Comparison of ENCODE assay signal across 8 mouse cellular contexts in genomic region chr11:4118081-4118921, GRCm38 (mm10). TPM values are rescaled to one million over a fixed set of nuclear protein-coding genes. Genes with fewer than 3 reads are reported as not detected.
DNase-seq lines count a peak whose midpoint lies in the region; ATAC-seq and TF ChIP-seq lines count a peak whose summit lies in the region.

No protein-coding gene starts in this region.

- H3K4me2 ChIP-seq in heart, embryonic 14.5 days (ENCODE audit: low read length), result peak overlapping the region; percentile 73
- peak overlapping the region; percentile 93 for H3K4me2 ChIP-seq in kidney, embryonic 16.5 days (replicated peaks; ENCODE audit: low read depth, low read length)
- H3K4me2 ChIP-seq in liver, embryonic 13.5 days, result peak overlapping the region; percentile 74
- peak overlapping the region; percentile 95 for H3K4me2 ChIP-seq in neural tube, embryonic 12.5 days (replicated peaks)

- WGBS in heart, embryonic 14.5 days, result 3% methylated on average over 41 of the region's 41 CpGs
- under 1% methylated on average over 41 of the region's 41 CpGs for WGBS in kidney, embryonic 16.5 days
- WGBS in liver, embryonic 13.5 days (ENCODE audit: insufficient replicate concordance), result 4% methylated on average over 41 of the region's 41 CpGs
- 2% methylated on average over 41 of the region's 41 CpGs for WGBS in neural tube, embryonic 12.5 days

- peak overlapping the region; percentile 66 for H3K4me3 ChIP-seq in ES-Bruce4 (ENCODE audit: low read depth, low read length)
- peak overlapping the region; percentile 39 to 43 for H3K4me3 ChIP-seq in heart, embryonic 14.5 days (ENCODE audit: control insufficient read depth in 1 of 2, insufficient read depth in 1 of 2, low read depth in 1 of 2, low read length in 2 of 2)
- H3K4me3 ChIP-seq in kidney, embryonic 16.5 days (ENCODE audit: low read length), result peak overlapping the region; percentile 54
- peak overlapping the region; percentile 63 for H3K4me3 ChIP-seq in liver, embryonic 13.5 days (replicated peaks)
- H3K4me3 ChIP-seq in neural tube, embryonic 12.5 days, result peak overlapping the region; percentile 59
- peak overlapping the region; percentile 63 for H3K4me3 ChIP-seq in testis, adult 2 months (ENCODE audit: control insufficient read depth, low read depth, low read length)

- no peaks in the 10 kb centered on the region for H3K9me3 ChIP-seq in ES-Bruce4 (replicated peaks; ENCODE audit: control insufficient read depth, insufficient read depth, low read length, poor library complexity, severe bottlenecking)
- no peaks in the 10 kb centered on the region for H3K9me3 ChIP-seq in heart, embryonic 14.5 days (ENCODE audit: control insufficient read depth, low read length)
- H3K9me3 ChIP-seq in kidney, embryonic 16.5 days (ENCODE audit: low read length), result no peaks in the 10 kb centered on the region
- H3K9me3 ChIP-seq in liver, embryonic 13.5 days (replicated peaks), result no peaks in the 10 kb centered on the region
- H3K9me3 ChIP-seq in neural tube, embryonic 12.5 days, result no peaks in the 10 kb centered on the region

- H3K27me3 ChIP-seq in ES-Bruce4 (ENCODE audit: control insufficient read depth, insufficient read depth, low read length, poor library complexity, severe bottlenecking), result no peaks in the 10 kb centered on the region
- H3K27me3 ChIP-seq in heart, embryonic 14.5 days (ENCODE audit: control insufficient read depth, insufficient read depth, low read length), result peaks cover 19% of the 10 kb centered on the region; the same call in 1 of the 2 replicates
- peaks cover 9% of the 10 kb centered on the region; the same call in 1 of the 2 replicates for H3K27me3 ChIP-seq in kidney, embryonic 16.5 days (ENCODE audit: insufficient read depth, low read length)
- H3K27me3 ChIP-seq in liver, embryonic 13.5 days, result peaks cover 55% of the 10 kb centered on the region
- peaks cover 16% of the 10 kb centered on the region for H3K27me3 ChIP-seq in neural tube, embryonic 12.5 days (replicated peaks)
- no peaks in the 10 kb centered on the region for H3K27me3 ChIP-seq in testis, adult 2 months (ENCODE audit: control insufficient read depth, insufficient read depth, low read length)

- DNase-seq in brain, embryonic 14.5 days (ENCODE audit: low read depth), result peak; percentile 81
- DNase-seq in liver, embryonic 13.5 days, result peak; percentile 35

- no peaks in the 10 kb centered on the region for H3K36me3 ChIP-seq in ES-Bruce4 (ENCODE audit: control insufficient read depth, insufficient read depth, low read length, poor library complexity, severe bottlenecking)
- H3K36me3 ChIP-seq in heart, embryonic 14.5 days (ENCODE audit: control insufficient read depth, insufficient read depth, low read length), result no peaks in the 10 kb centered on the region
- H3K36me3 ChIP-seq in kidney, embryonic 16.5 days (ENCODE audit: insufficient read depth, low read length), result no peaks in the 10 kb centered on the region
- H3K36me3 ChIP-seq in liver, embryonic 13.5 days, result no peaks in the 10 kb centered on the region
- no peaks in the 10 kb centered on the region for H3K36me3 ChIP-seq in neural tube, embryonic 12.5 days
- H3K36me3 ChIP-seq in testis, adult 2 months (ENCODE audit: control insufficient read depth, insufficient read depth, low read length), result no peaks in the 10 kb centered on the region

- no peak for TF ChIP-seq POLR2A in ES-Bruce4 (IDR thresholded peaks at IDR 0.05; ENCODE audit: insufficient read depth, low read length)
- peak; percentile 22; the same call in 1 of the 2 replicates for TF ChIP-seq POLR2A in brain, embryonic 14.5 days (IDR thresholded peaks at IDR 0.05; ENCODE audit: borderline replicate concordance, extremely low read depth, insufficient read depth, insufficient read length, poor library complexity, severe bottlenecking)
- TF ChIP-seq POLR2A in testis, adult 2 months (IDR thresholded peaks at IDR 0.05; ENCODE audit: control insufficient read depth, low read depth, low read length), result no peak

- H3K4me1 ChIP-seq in ES-Bruce4 (ENCODE audit: control insufficient read depth, insufficient read depth, low read length), result no peaks in the 10 kb centered on the region
- H3K4me1 ChIP-seq in heart, embryonic 14.5 days (ENCODE audit: control insufficient read depth in 2 of 2, insufficient read depth in 2 of 2, low read length in 2 of 2), result peaks cover 21 to 35% of the 10 kb centered on the region in 2 experiments
- peaks cover 9% of the 10 kb centered on the region; the same call in 1 of the 2 replicates for H3K4me1 ChIP-seq in kidney, embryonic 16.5 days (ENCODE audit: insufficient read depth, low read length)
- peaks cover 68% of the 10 kb centered on the region for H3K4me1 ChIP-seq in liver, embryonic 13.5 days (replicated peaks)
- H3K4me1 ChIP-seq in neural tube, embryonic 12.5 days, result peaks cover 17% of the 10 kb centered on the region
- H3K4me1 ChIP-seq in testis, adult 2 months (ENCODE audit: control insufficient read depth, insufficient read depth, low read length), result no peaks in the 10 kb centered on the region

- peak; percentile 68 for ATAC-seq in erythroid progenitor cell, adult 5-6 weeks (replicated peaks; ENCODE audit: low FRiP score, poor library complexity, severe bottlenecking)
- ATAC-seq in heart, embryonic 14.5 days (ENCODE audit: insufficient number of reproducible peaks, insufficient read depth, low FRiP score, low read depth), result peak; percentile 14
- ATAC-seq in kidney, embryonic 16.5 days (ENCODE audit: low FRiP score, low TSS enrichment), result peak; percentile 63
- ATAC-seq in liver, embryonic 13.5 days (ENCODE audit: low read depth), result peak; percentile 47
- peak; percentile 68 for ATAC-seq in neural tube, embryonic 12.5 days (ENCODE audit: low FRiP score, low read depth)

- peak overlapping the region; percentile 58 for H3K9ac ChIP-seq in ES-Bruce4 (ENCODE audit: low read depth, poor library complexity, severe bottlenecking)
- peak overlapping the region; percentile 58 for H3K9ac ChIP-seq in heart, embryonic 14.5 days (ENCODE audit: low read length)
- peak overlapping the region; percentile 61 for H3K9ac ChIP-seq in kidney, embryonic 16.5 days (replicated peaks; ENCODE audit: low read length)
- H3K9ac ChIP-seq in liver, embryonic 13.5 days, result peak overlapping the region; percentile 67
- peak overlapping the region; percentile 72 for H3K9ac ChIP-seq in neural tube, embryonic 12.5 days

- TF ChIP-seq CTCF in ES-Bruce4 (IDR thresholded peaks at IDR 0.05; ENCODE audit: low read depth, low read length), result no peak
- TF ChIP-seq CTCF in brain, embryonic 14.5 days (IDR thresholded peaks at IDR 0.05; ENCODE audit: borderline replicate concordance, extremely low read depth, insufficient read depth, insufficient read length), result no peak
- TF ChIP-seq CTCF in testis, adult 2 months (IDR thresholded peaks at IDR 0.05; ENCODE audit: control insufficient read depth, insufficient read depth, insufficient replicate concordance, low read depth, low read length), result no peak

- no peak for TF ChIP-seq EP300 in ES-Bruce4 (IDR thresholded peaks at IDR 0.05; ENCODE audit: insufficient read depth, low read depth, low read length)

- no peak overlapping the region for H3K27ac ChIP-seq in ES-Bruce4 (ENCODE audit: insufficient read depth, low read length)
- no peak overlapping the region for H3K27ac ChIP-seq in heart, embryonic 14.5 days (replicated peaks in 1 of 2; ENCODE audit: control insufficient read depth in 1 of 2, insufficient read depth in 1 of 2, low read depth in 2 of 2, low read length in 2 of 2)
- H3K27ac ChIP-seq in kidney, embryonic 16.5 days (ENCODE audit: low read length), result no peak overlapping the region
- H3K27ac ChIP-seq in liver, embryonic 13.5 days, result peak overlapping the region; percentile 40; the same call in 1 of the 2 replicates
- H3K27ac ChIP-seq in neural tube, embryonic 12.5 days, result no peak overlapping the region
- no peak overlapping the region for H3K27ac ChIP-seq in testis, adult 2 months (ENCODE audit: control insufficient read depth, insufficient read depth, low read depth, low read length)

RNA-seq across cellular contexts. Expression of gene Sec14l2, which starts 4.9 kb away (rescaled TPM):
- polyA plus RNA-seq in ES-Bruce4 (2011; ENCODE audit: insufficient read depth, insufficient read length, low read depth, missing spikeins), result 4.2 and 5.4 TPM in 2 replicates
- polyA plus RNA-seq in brain, embryonic 14.5 days (2012; rRNA removed), result 4.1 and 5.9 TPM in 2 replicates
- 13.0 and 17.6 TPM in 2 replicates for total RNA-seq in erythroid progenitor cell, adult 5-6 weeks (2015; ENCODE audit: low replicate concordance)
- 41.5 and 46.1 TPM in 2 replicates for total RNA-seq in erythroid progenitor cell, adult 5-6 weeks (2017; ENCODE audit: low replicate concordance)
- 0.58 TPM in 2 replicates for polyA plus RNA-seq in heart, embryonic 14.5 days (2014; fragmentation: Nextera tagmentation; extraction: Ambion mirVana)
- 1.5 and 2.1 TPM in 2 replicates for polyA plus RNA-seq in kidney, embryonic 16.5 days (2015; fragmentation: Nextera tagmentation; extraction: Ambion mirVana)
- polyA plus RNA-seq in liver, embryonic 13.5 days (2015; fragmentation: Nextera tagmentation; extraction: Ambion mirVana), result 5.8 and 7.0 TPM in 2 replicates
- 2.3 and 3.1 TPM in 2 replicates for polyA plus RNA-seq in neural tube, embryonic 12.5 days (2016; fragmentation: Nextera tagmentation; extraction: Ambion mirVana)
- 2.2 and 4.8 TPM in 2 replicates for polyA plus RNA-seq in testis, adult 2 months (2012; rRNA removed)

RNA-seq across cellular contexts. Expression of gene Rnf215, which starts 16.7 kb away (rescaled TPM):
- polyA plus RNA-seq in ES-Bruce4 (2011; ENCODE audit: insufficient read depth, insufficient read length, low read depth, missing spikeins), result 8.0 and 8.9 TPM in 2 replicates
- 60.4 and 66.1 TPM in 2 replicates for polyA plus RNA-seq in brain, embryonic 14.5 days (2012; rRNA removed)
- 2.9 and 6.3 TPM in 2 replicates for total RNA-seq in erythroid progenitor cell, adult 5-6 weeks (2015; ENCODE audit: low replicate concordance)
- 15.9 and 34.0 TPM in 2 replicates for total RNA-seq in erythroid progenitor cell, adult 5-6 weeks (2017; ENCODE audit: low replicate concordance)
- 20.6 and 21.2 TPM in 2 replicates for polyA plus RNA-seq in heart, embryonic 14.5 days (2014; fragmentation: Nextera tagmentation; extraction: Ambion mirVana)
- 28.9 and 30.0 TPM in 2 replicates for polyA plus RNA-seq in kidney, embryonic 16.5 days (2015; fragmentation: Nextera tagmentation; extraction: Ambion mirVana)
- 5.6 and 6.1 TPM in 2 replicates for polyA plus RNA-seq in liver, embryonic 13.5 days (2015; fragmentation: Nextera tagmentation; extraction: Ambion mirVana)
- polyA plus RNA-seq in neural tube, embryonic 12.5 days (2016; fragmentation: Nextera tagmentation; extraction: Ambion mirVana), result 40.0 and 41.2 TPM in 2 replicates
- 4.2 and 4.5 TPM in 2 replicates for polyA plus RNA-seq in testis, adult 2 months (2012; rRNA removed)

RNA-seq across cellular contexts. Expression of gene Mtfp1, which starts 23.1 kb away (rescaled TPM):
- polyA plus RNA-seq in ES-Bruce4 (2011; ENCODE audit: insufficient read depth, insufficient read length, low read depth, missing spikeins), result 8.3 and 10.9 TPM in 2 replicates
- 5.7 and 5.9 TPM in 2 replicates for polyA plus RNA-seq in brain, embryonic 14.5 days (2012; rRNA removed)
- total RNA-seq in erythroid progenitor cell, adult 5-6 weeks (2015; ENCODE audit: low replicate concordance), result 4.0 and 10.1 TPM in 2 replicates
- total RNA-seq in erythroid progenitor cell, adult 5-6 weeks (2017; ENCODE audit: low replicate concordance), result 2.8 and 8.0 TPM in 2 replicates
- 28.8 and 32.3 TPM in 2 replicates for polyA plus RNA-seq in heart, embryonic 14.5 days (2014; fragmentation: Nextera tagmentation; extraction: Ambion mirVana)
- 18.5 and 20.1 TPM in 2 replicates for polyA plus RNA-seq in kidney, embryonic 16.5 days (2015; fragmentation: Nextera tagmentation; extraction: Ambion mirVana)
- polyA plus RNA-seq in liver, embryonic 13.5 days (2015; fragmentation: Nextera tagmentation; extraction: Ambion mirVana), result 32.2 and 33.9 TPM in 2 replicates
- 4.5 and 5.6 TPM in 2 replicates for polyA plus RNA-seq in neural tube, embryonic 12.5 days (2016; fragmentation: Nextera tagmentation; extraction: Ambion mirVana)
- 9.0 and 10.0 TPM in 2 replicates for polyA plus RNA-seq in testis, adult 2 months (2012; rRNA removed)

RNA-seq across cellular contexts. Expression of gene Ccdc157, which starts 41.8 kb away (rescaled TPM):
- 3.7 and 5.8 TPM in 2 replicates for polyA plus RNA-seq in ES-Bruce4 (2011; ENCODE audit: insufficient read depth, insufficient read length, low read depth, missing spikeins)
- polyA plus RNA-seq in brain, embryonic 14.5 days (2012; rRNA removed), result 13.2 and 15.1 TPM in 2 replicates
- 0.42 and 0.72 TPM in 2 replicates for total RNA-seq in erythroid progenitor cell, adult 5-6 weeks (2015; ENCODE audit: low replicate concordance)
- 1.5 and 5.8 TPM in 2 replicates for total RNA-seq in erythroid progenitor cell, adult 5-6 weeks (2017; ENCODE audit: low replicate concordance)
- 3.0 and 3.2 TPM in 2 replicates for polyA plus RNA-seq in heart, embryonic 14.5 days (2014; fragmentation: Nextera tagmentation; extraction: Ambion mirVana)
- 9.4 and 10.7 TPM in 2 replicates for polyA plus RNA-seq in kidney, embryonic 16.5 days (2015; fragmentation: Nextera tagmentation; extraction: Ambion mirVana)
- 0.65 and 0.87 TPM in 2 replicates for polyA plus RNA-seq in liver, embryonic 13.5 days (2015; fragmentation: Nextera tagmentation; extraction: Ambion mirVana)
- 7.6 and 8.3 TPM in 2 replicates for polyA plus RNA-seq in neural tube, embryonic 12.5 days (2016; fragmentation: Nextera tagmentation; extraction: Ambion mirVana)
- polyA plus RNA-seq in testis, adult 2 months (2012; rRNA removed), result 46.5 and 48.8 TPM in 2 replicates

RNA-seq across cellular contexts. Expression of gene Sf3a1, which starts 41.8 kb away (rescaled TPM):
- polyA plus RNA-seq in ES-Bruce4 (2011; ENCODE audit: insufficient read depth, insufficient read length, low read depth, missing spikeins), result 117 and 125 TPM in 2 replicates
- 70.4 and 84.0 TPM in 2 replicates for polyA plus RNA-seq in brain, embryonic 14.5 days (2012; rRNA removed)
- total RNA-seq in erythroid progenitor cell, adult 5-6 weeks (2015; ENCODE audit: low replicate concordance), result 42.2 and 60.4 TPM in 2 replicates
- 23.9 and 24.6 TPM in 2 replicates for total RNA-seq in erythroid progenitor cell, adult 5-6 weeks (2017; ENCODE audit: low replicate concordance)
- polyA plus RNA-seq in heart, embryonic 14.5 days (2014; fragmentation: Nextera tagmentation; extraction: Ambion mirVana), result 31.6 and 34.3 TPM in 2 replicates
- 54.5 and 65.5 TPM in 2 replicates for polyA plus RNA-seq in kidney, embryonic 16.5 days (2015; fragmentation: Nextera tagmentation; extraction: Ambion mirVana)
- 23.5 and 32.9 TPM in 2 replicates for polyA plus RNA-seq in liver, embryonic 13.5 days (2015; fragmentation: Nextera tagmentation; extraction: Ambion mirVana)
- 65.7 and 70.1 TPM in 2 replicates for polyA plus RNA-seq in neural tube, embryonic 12.5 days (2016; fragmentation: Nextera tagmentation; extraction: Ambion mirVana)
- polyA plus RNA-seq in testis, adult 2 months (2012; rRNA removed), result 32.9 and 35.1 TPM in 2 replicates

Comparison
In these comparisons a context has a peak if more than half of its experiments do, and no peak if none do; other contexts are left out.
1. ATAC-seq: peak in every context shown above with its lines; median percentile 68 in erythroid progenitor cell, adult 5-6 weeks; 68 in neural tube, embryonic 12.5 days; 63 in kidney, embryonic 16.5 days; 47 in liver, embryonic 13.5 days; 14 in heart, embryonic 14.5 days.